Mouse (Mus musculus) cerebellum, adult 2 months (tissue): ENCODE measurements around the gene Slfn5.

Source experiments
- CTCF ChIP-seq: fragments of 200-500 bp; IDR thresholded peaks from 2 replicates; pipeline ENCODE4 v1.5.1; 2011; ENCODE audit warnings: low read depth, mild to moderate bottlenecking, control low read depth, low read length, moderate library complexity, borderline replicate concordance; ENCODE audit not compliant: insufficient read depth
- POLR2A ChIP-seq: fragments of 200-500 bp; IDR thresholded peaks from 2 replicates; pipeline ENCODE4 v1.6.1; 2011; ENCODE audit warnings: low read length, control low read depth, borderline replicate concordance; ENCODE audit not compliant: insufficient read depth

- TF ChIP-seq POLR2A: no peak
- no peak for TF ChIP-seq CTCF
These were observed 3.7 kb upstream of the Slfn5 start for GRCm38 (mm10) chr11:82947457-82947856.
